Mouse (Mus musculus): ENCODE measurements around the gene Enox1. TPM values are rescaled to one million over a fixed set of nuclear protein-coding genes. Genes with fewer than 3 reads are reported as not detected.

Enox1 gene
- polyA plus RNA-seq, 1 experiment: 0.65 TPM

- 86% methylated on average over 8 of the region's 8 CpGs for WGBS
- Histone ChIP-seq H3K4me1 (ENCODE audit: control insufficient read depth, insufficient read depth, low read length) (no peaks in the 10 kb centered on the region; the same call in 1 of the 2 replicates), H3K27ac (ENCODE audit: control insufficient read depth, insufficient read depth, low read depth, low read length, poor library complexity) (no peak overlapping the region), H3K4me3 (replicated peaks; ENCODE audit: control insufficient read depth, low read depth, low read length) (no peak overlapping the region)
- no peak for TF ChIP-seq POLR2A (IDR thresholded peaks at IDR 0.05; ENCODE audit: borderline replicate concordance, control insufficient read depth, low read depth, low read length)
- no peak for TF ChIP-seq CTCF (IDR thresholded peaks at IDR 0.05; ENCODE audit: control insufficient read depth, insufficient read depth, low read length)
Observed at GRCm38 (mm10) chr14:77648305-77648704, 491.7 kb downstream of the Enox1 start.

DNA sequence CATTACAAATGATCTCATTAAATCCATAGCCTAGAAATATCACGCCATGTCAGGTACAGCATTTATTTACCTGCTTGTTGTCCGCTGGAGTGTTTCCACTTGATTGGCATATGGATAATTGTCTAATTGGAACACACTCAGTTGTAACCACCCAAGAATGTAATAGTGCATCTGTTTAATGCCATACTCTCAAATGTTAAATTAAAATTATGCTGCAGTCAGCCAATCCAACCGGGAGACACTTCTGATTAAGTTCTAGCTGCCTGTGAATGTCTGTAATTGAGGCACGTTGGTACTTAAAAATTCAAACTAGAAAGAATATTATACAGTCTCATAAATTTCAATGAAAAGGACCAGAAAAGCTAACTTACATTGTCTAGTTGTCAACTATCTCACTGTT is 502.2 kb downstream of the Enox1 start:
- H3K27ac ChIP-seq (ENCODE audit: control insufficient read depth, insufficient read depth, low read depth, low read length, poor library complexity): no peak overlapping the region
- no peak overlapping the region for H3K4me3 ChIP-seq (replicated peaks; ENCODE audit: control insufficient read depth, low read depth, low read length)
- no peaks in the 10 kb centered on the region for H3K4me1 ChIP-seq (ENCODE audit: control insufficient read depth, insufficient read depth, low read length)
- 85% methylated on average over 4 of the region's 4 CpGs for WGBS
- TF ChIP-seq CTCF (IDR thresholded peaks at IDR 0.05; ENCODE audit: control insufficient read depth, insufficient read depth, low read length): no peak
- no peak for TF ChIP-seq POLR2A (IDR thresholded peaks at IDR 0.05; ENCODE audit: borderline replicate concordance, control insufficient read depth, low read depth, low read length)

DNA sequence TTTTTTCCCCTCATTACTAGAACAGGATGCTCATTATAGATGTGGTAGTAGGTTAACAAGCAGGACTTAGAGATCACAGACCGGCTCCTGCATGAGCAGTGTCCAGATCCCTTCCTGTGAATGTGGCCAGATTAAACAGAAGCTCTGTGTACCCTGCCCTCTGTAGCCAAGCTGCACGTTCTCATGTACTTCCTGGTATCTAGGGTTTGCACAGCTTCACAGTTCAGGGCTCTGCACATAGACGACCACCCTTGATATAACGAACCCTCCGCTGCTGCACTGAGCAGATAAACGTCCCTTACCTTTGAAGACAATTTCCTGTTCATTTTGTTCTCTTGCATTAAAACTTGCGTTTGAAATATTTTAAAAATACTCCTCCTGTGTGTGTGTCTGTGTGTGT is 505.7 kb downstream of the Enox1 start:
- 53% methylated on average over 7 of the region's 7 CpGs for WGBS
- Histone ChIP-seq H3K4me3 (replicated peaks; ENCODE audit: control insufficient read depth, low read depth, low read length) (no peak overlapping the region), H3K4me1 (ENCODE audit: control insufficient read depth, insufficient read depth, low read length) (no peaks in the 10 kb centered on the region), H3K27ac (ENCODE audit: control insufficient read depth, insufficient read depth, low read depth, low read length, poor library complexity) (no peak overlapping the region)
- no peak for TF ChIP-seq POLR2A (IDR thresholded peaks at IDR 0.05; ENCODE audit: borderline replicate concordance, control insufficient read depth, low read depth, low read length)
- no peak for TF ChIP-seq CTCF (IDR thresholded peaks at IDR 0.05; ENCODE audit: control insufficient read depth, insufficient read depth, low read length)

DNA sequence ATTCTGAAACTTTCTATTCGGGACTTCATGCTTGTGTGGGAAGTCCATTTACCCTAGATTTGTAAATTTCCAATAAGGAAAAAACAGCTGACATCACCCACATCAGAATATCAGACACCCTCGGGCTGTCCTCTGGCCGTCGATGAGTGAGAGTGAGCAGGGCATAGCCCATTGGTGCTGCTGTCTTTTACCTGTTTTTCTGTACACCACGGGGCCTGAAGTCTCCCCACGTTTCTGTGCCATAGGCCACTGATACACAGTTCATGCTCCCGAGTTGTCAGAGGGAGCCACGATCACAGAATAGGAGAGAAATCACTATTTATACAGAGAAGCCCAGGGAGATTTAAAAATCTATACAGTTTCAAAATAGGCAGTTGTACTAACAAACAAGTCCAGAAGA is 506.4 kb downstream of the Enox1 start:
- no peak for TF ChIP-seq CTCF (IDR thresholded peaks at IDR 0.05; ENCODE audit: control insufficient read depth, insufficient read depth, low read length)
- TF ChIP-seq POLR2A (IDR thresholded peaks at IDR 0.05; ENCODE audit: borderline replicate concordance, control insufficient read depth, low read depth, low read length): no peak
- no peak overlapping the region for H3K27ac ChIP-seq (ENCODE audit: control insufficient read depth, insufficient read depth, low read depth, low read length, poor library complexity)
- 79% methylated on average over 8 of the region's 8 CpGs for WGBS

GRCm38 (mm10) chr14:77668096-77668495 is 511.5 kb downstream of the Enox1 start:
- TF ChIP-seq CTCF (IDR thresholded peaks at IDR 0.05; ENCODE audit: control insufficient read depth, insufficient read depth, low read length) (no peak), POLR2A (IDR thresholded peaks at IDR 0.05; ENCODE audit: borderline replicate concordance, control insufficient read depth, low read depth, low read length) (no peak)
- 74% methylated on average over 3 of the region's 3 CpGs for WGBS
- H3K27ac ChIP-seq (ENCODE audit: control insufficient read depth, insufficient read depth, low read depth, low read length, poor library complexity): no peak overlapping the region
- H3K4me3 ChIP-seq (replicated peaks; ENCODE audit: control insufficient read depth, low read depth, low read length): no peak overlapping the region
- H3K4me1 ChIP-seq (ENCODE audit: control insufficient read depth, insufficient read depth, low read length): no peaks in the 10 kb centered on the region

More for the DNA sequence above, 506.4 kb downstream of the Enox1 start:
- no peaks in the 10 kb centered on the region for H3K4me1 ChIP-seq (ENCODE audit: control insufficient read depth, insufficient read depth, low read length)
- no peak overlapping the region for H3K4me3 ChIP-seq (replicated peaks; ENCODE audit: control insufficient read depth, low read depth, low read length)

DNA sequence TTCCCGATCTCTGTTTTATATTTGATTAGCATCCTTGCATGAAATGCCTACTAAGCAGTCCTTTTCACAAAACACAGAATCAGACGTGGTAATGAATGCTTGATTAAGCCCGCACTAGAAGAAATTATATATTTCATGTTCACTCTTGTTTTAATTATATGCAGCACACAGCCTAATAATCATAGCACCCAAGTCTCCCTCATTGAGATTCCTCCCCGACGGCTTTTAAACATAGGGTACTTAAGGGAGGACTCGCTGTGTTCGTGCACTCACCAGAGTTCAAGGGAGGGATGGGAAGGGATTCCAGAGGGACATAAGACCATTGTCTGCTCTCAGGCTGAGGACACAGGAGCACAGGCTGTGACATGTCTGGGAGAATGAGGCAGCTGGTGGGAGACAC is 512.9 kb downstream of the Enox1 start:
- no peak for TF ChIP-seq POLR2A (IDR thresholded peaks at IDR 0.05; ENCODE audit: borderline replicate concordance, control insufficient read depth, low read depth, low read length)
- no peak for TF ChIP-seq CTCF (IDR thresholded peaks at IDR 0.05; ENCODE audit: control insufficient read depth, insufficient read depth, low read length)
- WGBS: 88% methylated on average over 7 of the region's 7 CpGs
- no peak overlapping the region for H3K27ac ChIP-seq (ENCODE audit: control insufficient read depth, insufficient read depth, low read depth, low read length, poor library complexity)
- H3K4me3 ChIP-seq (replicated peaks; ENCODE audit: control insufficient read depth, low read depth, low read length): no peak overlapping the region
- no peaks in the 10 kb centered on the region for H3K4me1 ChIP-seq (ENCODE audit: control insufficient read depth, insufficient read depth, low read length)

- TF ChIP-seq CTCF (IDR thresholded peaks at IDR 0.05; ENCODE audit: control insufficient read depth, insufficient read depth, low read length) (no peak), POLR2A (IDR thresholded peaks at IDR 0.05; ENCODE audit: borderline replicate concordance, control insufficient read depth, low read depth, low read length) (no peak)
- Histone ChIP-seq H3K27ac (ENCODE audit: control insufficient read depth, insufficient read depth, low read depth, low read length, poor library complexity) (no peak overlapping the region), H3K4me3 (replicated peaks; ENCODE audit: control insufficient read depth, low read depth, low read length) (no peak overlapping the region), H3K4me1 (ENCODE audit: control insufficient read depth, insufficient read depth, low read length) (no peaks in the 10 kb centered on the region)
- 57% methylated on average over 5 of the region's 5 CpGs for WGBS
Observed at GRCm38 (mm10) chr14:77670945-77671344, 514.4 kb downstream of the Enox1 start.

DNA sequence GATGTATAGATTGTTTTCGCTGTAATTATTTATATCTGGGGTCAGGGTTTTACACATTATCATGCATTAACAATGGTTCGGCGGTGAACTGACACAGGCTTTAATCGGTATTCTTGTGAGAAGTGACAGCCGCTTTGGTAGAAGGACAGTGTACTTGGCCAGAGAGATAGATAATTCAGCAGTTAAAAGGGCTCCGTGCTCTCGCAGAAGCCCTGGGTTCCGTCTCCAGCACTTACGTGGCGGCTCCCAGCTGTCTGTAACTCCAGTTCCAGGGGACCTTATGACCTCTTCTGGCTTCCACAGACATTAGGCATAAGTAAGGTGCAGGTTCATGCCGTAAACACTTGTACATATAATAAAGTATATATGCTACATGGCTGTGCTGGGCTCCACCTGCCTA is 515.4 kb downstream of the Enox1 start:
- Histone ChIP-seq H3K27ac (ENCODE audit: control insufficient read depth, insufficient read depth, low read depth, low read length, poor library complexity) (no peak overlapping the region), H3K4me3 (replicated peaks; ENCODE audit: control insufficient read depth, low read depth, low read length) (no peak overlapping the region), H3K4me1 (ENCODE audit: control insufficient read depth, insufficient read depth, low read length) (no peaks in the 10 kb centered on the region)
- no peak for TF ChIP-seq CTCF (IDR thresholded peaks at IDR 0.05; ENCODE audit: control insufficient read depth, insufficient read depth, low read length)
- no peak for TF ChIP-seq POLR2A (IDR thresholded peaks at IDR 0.05; ENCODE audit: borderline replicate concordance, control insufficient read depth, low read depth, low read length)
- whole genome bisulfite sequencing: 92% methylated on average over 11 of the region's 11 CpGs

DNA sequence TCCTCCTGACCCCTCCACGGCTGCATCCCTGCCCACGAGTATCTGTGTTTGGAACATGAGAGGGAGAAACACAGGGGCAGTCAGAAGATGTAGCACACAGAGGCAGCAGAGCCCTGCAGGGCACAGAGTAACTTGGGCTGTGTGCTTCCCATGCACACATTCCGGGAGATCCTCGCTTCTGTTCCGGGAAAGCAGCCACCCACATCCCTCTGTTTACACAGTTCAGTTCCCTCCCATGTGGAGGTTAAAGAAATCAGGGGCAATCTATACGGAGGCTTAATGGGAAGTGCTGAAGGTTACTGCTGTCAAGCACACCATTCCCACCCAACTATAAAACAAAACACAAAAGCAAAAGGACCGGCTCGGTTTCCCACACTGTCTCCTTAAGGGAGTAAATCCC is 516.6 kb downstream of the Enox1 start:
- Histone ChIP-seq H3K4me1 (ENCODE audit: control insufficient read depth, insufficient read depth, low read length) (no peaks in the 10 kb centered on the region), H3K4me3 (replicated peaks; ENCODE audit: control insufficient read depth, low read depth, low read length) (no peak overlapping the region), H3K27ac (ENCODE audit: control insufficient read depth, insufficient read depth, low read depth, low read length, poor library complexity) (no peak overlapping the region)
- 75% methylated on average over 8 of the region's 8 CpGs for WGBS
- TF ChIP-seq CTCF (IDR thresholded peaks at IDR 0.05; ENCODE audit: control insufficient read depth, insufficient read depth, low read length): no peak
- no peak for TF ChIP-seq POLR2A (IDR thresholded peaks at IDR 0.05; ENCODE audit: borderline replicate concordance, control insufficient read depth, low read depth, low read length)
